Mouse (Mus musculus): ENCODE measurements around the gene Tagln2. TPM values are rescaled to one million over a fixed set of nuclear protein-coding genes. Genes with fewer than 3 reads are reported as not detected.

Tagln2 gene
- polyA plus RNA-seq, 1 experiment from 2014 or later = 49.9 TPM

DNA sequence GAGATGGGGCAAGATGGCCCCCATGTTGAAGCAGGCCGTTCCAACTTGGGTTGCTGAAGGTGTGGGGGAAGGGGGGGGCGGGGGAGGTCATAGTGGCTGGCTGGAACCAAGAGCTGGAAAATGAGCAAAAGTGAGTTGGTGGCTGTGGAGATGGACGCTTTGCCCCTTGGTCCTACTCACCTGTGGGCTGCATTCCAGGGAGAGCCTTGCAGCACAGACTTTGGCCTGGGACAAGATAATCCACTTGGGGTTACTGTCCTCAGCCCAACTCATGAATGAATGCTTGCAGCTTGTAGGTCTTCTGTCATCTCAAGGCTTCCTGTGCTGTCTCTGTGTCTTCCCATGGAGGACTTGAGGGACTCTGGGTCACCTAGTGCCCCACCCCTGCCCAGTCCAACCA is 7.9 kb downstream of the Tagln2 start:
- H3K9ac ChIP-seq (replicated peaks) = no peak overlapping the region
- ATAC-seq = no peak
- H3K27ac ChIP-seq = no peak overlapping the region
- H3K36me3 ChIP-seq = no peaks in the 10 kb centered on the region
- no peaks in the 10 kb centered on the region for H3K9me3 ChIP-seq
- H3K4me1 ChIP-seq (replicated peaks) = peaks cover 32% of the 10 kb centered on the region
- peaks cover 9% of the 10 kb centered on the region for H3K27me3 ChIP-seq
- 92% methylated on average over 3 of the region's 3 CpGs for WGBS
- H3K4me3 ChIP-seq (replicated peaks) = no peak overlapping the region
- H3K4me2 ChIP-seq (replicated peaks) = no peak overlapping the region

DNA sequence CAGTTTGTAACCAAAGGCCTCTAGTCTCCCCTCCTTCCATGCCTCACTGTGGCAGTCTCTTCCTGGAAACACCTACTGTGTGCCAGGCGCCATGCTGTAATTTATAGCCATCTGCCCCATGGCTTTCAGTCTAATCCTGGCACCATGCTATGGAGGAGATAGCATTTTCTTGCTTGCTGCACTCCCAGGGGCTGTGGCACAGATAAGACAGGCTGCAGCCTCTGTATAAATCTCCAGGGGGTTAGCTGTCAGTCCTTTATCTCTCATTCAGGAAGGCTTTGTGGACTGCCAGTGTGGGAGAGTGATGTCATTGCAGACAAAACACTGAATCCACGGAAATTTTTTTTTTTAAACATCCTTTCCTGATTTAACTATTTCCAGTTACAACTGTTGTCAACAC is 8.3 kb downstream of the Tagln2 start:
- no peak overlapping the region for H3K27ac ChIP-seq
- H3K36me3 ChIP-seq = no peaks in the 10 kb centered on the region
- H3K9ac ChIP-seq (replicated peaks) = no peak overlapping the region
- peaks cover 9% of the 10 kb centered on the region for H3K27me3 ChIP-seq
- no peak overlapping the region for H3K4me3 ChIP-seq (replicated peaks)
- no peak for ATAC-seq
- no peaks in the 10 kb centered on the region for H3K9me3 ChIP-seq
- 55% methylated on average over 2 of the region's 2 CpGs for WGBS
- H3K4me2 ChIP-seq (replicated peaks) = no peak overlapping the region
- peaks cover 30% of the 10 kb centered on the region for H3K4me1 ChIP-seq (replicated peaks)

DNA sequence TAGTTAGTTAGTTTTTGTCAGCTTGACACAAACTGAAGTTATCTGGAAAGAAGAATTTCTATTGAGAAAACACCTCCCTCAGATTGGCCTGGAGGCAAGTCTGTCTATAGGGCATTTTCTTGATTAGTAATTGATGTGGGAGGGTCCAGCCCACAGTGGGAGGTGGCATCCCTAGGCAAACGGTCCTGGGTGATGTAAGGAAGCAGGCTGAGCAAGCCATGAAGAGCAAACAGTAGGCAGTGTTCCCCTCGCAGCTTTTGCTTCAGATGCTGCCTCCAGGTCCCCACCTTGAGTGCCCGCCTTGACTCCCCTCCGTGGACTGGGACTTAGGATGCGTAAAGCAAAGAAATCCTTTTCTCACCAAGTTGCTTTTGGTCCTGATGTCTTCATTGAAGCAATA is 9.4 kb downstream of the Tagln2 start:
- H3K36me3 ChIP-seq = no peaks in the 10 kb centered on the region
- H3K9me3 ChIP-seq = no peaks in the 10 kb centered on the region
- H3K27me3 ChIP-seq = peaks cover 7% of the 10 kb centered on the region
- no peak for ATAC-seq
- H3K4me1 ChIP-seq (replicated peaks) = peaks cover 21% of the 10 kb centered on the region
- 86% methylated on average over 5 of the region's 5 CpGs for WGBS
- H3K4me3 ChIP-seq (replicated peaks) = no peak overlapping the region
- H3K27ac ChIP-seq = no peak overlapping the region
- no peak overlapping the region for H3K9ac ChIP-seq (replicated peaks)
- no peak overlapping the region for H3K4me2 ChIP-seq (replicated peaks)

DNA sequence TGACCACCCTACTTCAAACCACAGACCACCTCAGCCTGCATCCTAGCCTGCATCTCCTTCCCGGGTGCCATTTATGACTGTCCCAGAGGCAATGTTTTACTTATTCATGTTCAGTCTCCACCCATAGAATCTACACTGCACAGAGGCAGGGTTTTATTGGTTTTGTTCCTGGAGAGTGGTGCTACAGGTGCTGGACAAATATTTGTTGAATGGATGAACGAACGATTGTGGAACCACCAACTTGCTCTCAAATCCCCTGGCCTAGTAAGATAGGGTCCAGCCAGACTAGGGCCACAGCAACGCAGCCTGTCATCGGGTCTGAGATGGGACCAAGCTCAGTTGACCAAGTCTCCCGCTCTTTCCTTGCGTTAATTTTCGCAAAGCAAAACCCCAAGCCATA is 10.1 kb downstream of the Tagln2 start:
- no peaks in the 10 kb centered on the region for H3K36me3 ChIP-seq
- 45% methylated on average over 8 of the region's 8 CpGs for WGBS
- H3K4me2 ChIP-seq (replicated peaks) = no peak overlapping the region
- H3K27ac ChIP-seq = no peak overlapping the region
- H3K9me3 ChIP-seq = no peaks in the 10 kb centered on the region
- H3K4me3 ChIP-seq (replicated peaks) = no peak overlapping the region
- no peak for ATAC-seq
- H3K27me3 ChIP-seq = peaks cover 4% of the 10 kb centered on the region
- peaks cover 14% of the 10 kb centered on the region for H3K4me1 ChIP-seq (replicated peaks)
- H3K9ac ChIP-seq (replicated peaks) = no peak overlapping the region

DNA sequence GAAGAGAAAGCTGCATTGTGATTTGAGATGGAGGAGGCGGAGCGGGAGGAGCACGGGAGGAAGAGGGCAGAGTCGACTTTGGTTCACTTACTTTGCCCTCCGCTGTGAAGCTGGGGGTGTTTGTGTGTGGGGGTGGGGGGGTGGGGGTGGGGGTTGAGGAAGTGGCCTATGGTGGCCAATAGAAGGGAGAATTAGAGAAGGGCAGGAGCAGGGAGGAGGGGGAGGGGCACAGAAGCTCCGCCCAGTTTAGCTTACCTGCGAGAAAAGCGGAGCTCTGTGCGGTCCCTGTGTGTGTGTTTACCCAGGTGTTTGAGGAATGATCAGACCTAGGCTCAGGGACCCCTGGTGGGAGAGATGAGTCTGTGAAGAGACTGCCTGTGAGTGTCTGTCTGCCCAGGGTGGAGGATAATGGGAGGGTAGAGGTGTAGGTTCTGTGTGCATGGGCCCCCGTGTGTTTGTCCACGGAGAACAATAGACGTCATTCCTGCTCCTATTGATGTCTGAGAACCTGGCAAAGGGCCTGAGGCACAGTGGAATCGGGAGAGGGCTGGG is 10.7 kb downstream of the Tagln2 start:
- H3K36me3 ChIP-seq = no peaks in the 10 kb centered on the region
- H3K27me3 ChIP-seq = no peaks in the 10 kb centered on the region
- ATAC-seq = no peak
- no peak overlapping the region for H3K9ac ChIP-seq (replicated peaks)
- WGBS = 22% methylated on average over 13 of the region's 13 CpGs
- no peak overlapping the region for H3K27ac ChIP-seq
- H3K4me3 ChIP-seq (replicated peaks) = no peak overlapping the region
- H3K9me3 ChIP-seq = no peaks in the 10 kb centered on the region
- H3K4me2 ChIP-seq (replicated peaks) = no peak overlapping the region
- H3K4me1 ChIP-seq (replicated peaks) = peaks cover 14% of the 10 kb centered on the region

DNA sequence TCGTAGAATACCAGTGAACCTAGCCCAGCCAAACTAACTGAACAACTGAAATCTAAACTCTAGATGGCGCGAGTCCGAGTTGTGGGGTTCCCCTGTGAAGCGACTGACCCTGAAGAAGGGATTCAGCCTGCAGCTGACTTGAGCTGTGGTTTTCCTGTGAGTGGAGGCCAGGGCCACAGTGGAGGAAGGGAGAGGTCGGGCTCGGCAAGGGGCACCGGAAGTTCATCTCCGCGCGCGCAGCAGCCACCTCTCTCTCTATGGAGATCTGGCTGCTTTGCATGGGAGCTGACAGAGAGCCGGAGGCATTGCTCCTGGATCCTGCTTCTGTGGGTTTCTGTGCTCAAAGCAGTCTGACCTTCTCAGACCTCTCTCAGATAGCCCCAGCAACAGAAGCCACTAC is 13.1 kb downstream of the Tagln2 start:
- no peaks in the 10 kb centered on the region for H3K27me3 ChIP-seq
- no peak overlapping the region for H3K4me3 ChIP-seq (replicated peaks)
- no peak overlapping the region for H3K27ac ChIP-seq
- H3K36me3 ChIP-seq = no peaks in the 10 kb centered on the region
- H3K9me3 ChIP-seq = 0 out of 2 replicates have a peak, but pooled peaks cover 5% of the 10 kb centered on the region
- no peak overlapping the region for H3K9ac ChIP-seq (replicated peaks)
- H3K4me2 ChIP-seq (replicated peaks) = peak overlapping the region; percentile 30
- peaks cover 14% of the 10 kb centered on the region for H3K4me1 ChIP-seq (replicated peaks)
- no peak for ATAC-seq
- 34% methylated on average over 13 of the region's 13 CpGs for WGBS

DNA sequence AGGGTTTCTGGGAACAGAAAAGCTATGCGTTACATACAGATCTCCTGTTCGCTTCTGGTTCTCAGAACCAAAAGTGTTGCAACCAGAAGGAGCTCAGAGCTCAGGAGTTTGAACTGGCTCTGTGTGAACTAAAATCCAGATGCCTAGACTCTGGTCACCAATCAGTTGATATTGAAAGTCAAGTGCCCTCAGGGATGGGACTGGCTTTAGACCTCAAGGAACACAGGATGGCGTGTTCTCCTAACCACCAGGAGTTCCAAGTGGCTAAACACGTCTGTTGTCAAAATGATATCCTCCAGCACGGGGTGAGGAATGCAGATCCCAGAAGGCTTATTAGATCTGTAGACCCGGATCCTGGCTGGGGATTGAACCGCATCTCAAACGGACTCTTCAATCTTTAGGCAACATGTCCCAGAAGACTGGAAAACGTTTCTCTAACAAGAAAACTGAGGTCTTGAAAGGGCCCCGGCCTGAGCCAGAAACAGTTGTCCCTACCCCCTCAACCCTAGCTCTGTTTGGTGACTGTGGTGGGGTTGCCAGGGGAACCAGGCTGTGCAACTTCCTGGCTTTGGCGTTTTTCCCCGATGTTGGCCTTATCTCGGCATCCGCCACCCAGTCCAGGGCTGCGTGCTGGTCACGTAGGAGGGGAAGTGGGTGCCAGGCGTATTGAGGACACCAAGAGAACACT is 13.8 kb downstream of the Tagln2 start:
- Histone ChIP-seq H3K9ac (replicated peaks) (no peak overlapping the region), H3K4me3 (replicated peaks) (no peak overlapping the region), H3K27ac (no peak overlapping the region), H3K36me3 (no peaks in the 10 kb centered on the region), H3K27me3 (no peaks in the 10 kb centered on the region), H3K4me2 (replicated peaks) (no peak overlapping the region), H3K4me1 (replicated peaks) (peaks cover 8% of the 10 kb centered on the region; the same call in 1 of the 2 replicates), H3K9me3 (0 out of 2 replicates have a peak, but pooled peaks cover 5% of the 10 kb centered on the region)
- ATAC-seq = no peak
- WGBS = 81% methylated on average over 17 of the region's 17 CpGs

DNA sequence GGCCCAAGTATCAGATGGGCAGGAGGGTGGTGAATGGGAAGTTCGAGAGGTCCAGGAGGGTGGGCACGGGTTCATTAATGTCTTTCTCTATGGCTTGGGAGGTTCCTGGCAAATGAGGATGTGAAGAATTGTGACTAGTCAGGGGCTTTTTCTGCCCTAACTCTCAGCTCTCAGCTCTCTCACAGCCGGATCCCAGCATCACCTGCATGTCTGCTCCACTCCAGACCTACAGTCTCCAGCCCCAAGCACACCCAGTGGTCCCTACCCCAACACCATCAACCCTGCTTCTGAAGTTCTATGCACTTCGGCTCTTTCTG is 14.3 kb downstream of the Tagln2 start:
- no peak for ATAC-seq
- 79% methylated on average over 4 of the region's 4 CpGs for WGBS
- Histone ChIP-seq H3K9ac (replicated peaks) (no peak overlapping the region), H3K4me2 (replicated peaks) (no peak overlapping the region), H3K27ac (no peak overlapping the region), H3K4me3 (replicated peaks) (no peak overlapping the region), H3K4me1 (replicated peaks) (peaks cover 7% of the 10 kb centered on the region; the same call in 1 of the 2 replicates), H3K9me3 (0 out of 2 replicates have a peak, but pooled peaks cover 5% of the 10 kb centered on the region), H3K36me3 (no peaks in the 10 kb centered on the region), H3K27me3 (no peaks in the 10 kb centered on the region)

DNA sequence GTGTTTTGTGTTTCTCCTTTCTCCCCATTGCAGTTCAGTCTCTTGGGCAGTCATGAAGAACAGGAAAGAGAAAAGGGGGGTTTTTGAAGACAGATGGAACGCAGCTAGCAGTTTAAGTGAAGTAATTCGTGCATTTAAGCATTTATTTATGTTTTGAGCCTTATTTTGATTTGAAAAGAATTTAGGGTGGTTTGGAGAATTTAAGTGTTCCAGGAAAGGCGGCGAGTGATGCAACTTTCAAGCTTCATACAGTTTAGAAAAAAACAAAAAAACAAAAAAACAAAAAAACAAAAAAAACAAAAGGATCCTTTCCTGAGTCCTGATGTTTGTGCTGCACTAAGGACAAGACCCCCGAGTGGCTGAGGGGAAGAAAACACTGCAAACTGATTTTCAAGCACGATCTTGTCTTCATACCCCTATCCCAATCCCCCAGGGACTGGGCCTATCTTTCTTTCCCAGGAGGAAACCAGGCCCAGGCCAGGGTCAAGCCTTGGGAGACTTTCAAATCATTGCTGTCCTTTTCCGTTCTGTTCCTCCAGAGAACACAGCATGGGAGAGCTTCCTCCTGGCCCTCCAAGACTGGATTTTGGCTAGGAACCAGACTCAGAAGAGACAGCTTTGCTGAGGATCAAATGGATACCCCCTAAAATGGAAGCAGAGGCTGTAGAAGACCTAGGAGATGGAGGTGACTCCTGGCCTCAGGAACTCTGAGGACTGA is 14.9 kb downstream of the Tagln2 start:
- Histone ChIP-seq H3K36me3 (no peaks in the 10 kb centered on the region), H3K9ac (replicated peaks) (no peak overlapping the region), H3K4me2 (replicated peaks) (no peak overlapping the region), H3K4me1 (replicated peaks) (peaks cover 7% of the 10 kb centered on the region; the same call in 1 of the 2 replicates), H3K9me3 (0 out of 2 replicates have a peak, but pooled peaks cover 5% of the 10 kb centered on the region), H3K4me3 (replicated peaks) (no peak overlapping the region), H3K27me3 (no peaks in the 10 kb centered on the region), H3K27ac (no peak overlapping the region)
- 82% methylated on average over 7 of the region's 7 CpGs for WGBS
- ATAC-seq = no peak

DNA sequence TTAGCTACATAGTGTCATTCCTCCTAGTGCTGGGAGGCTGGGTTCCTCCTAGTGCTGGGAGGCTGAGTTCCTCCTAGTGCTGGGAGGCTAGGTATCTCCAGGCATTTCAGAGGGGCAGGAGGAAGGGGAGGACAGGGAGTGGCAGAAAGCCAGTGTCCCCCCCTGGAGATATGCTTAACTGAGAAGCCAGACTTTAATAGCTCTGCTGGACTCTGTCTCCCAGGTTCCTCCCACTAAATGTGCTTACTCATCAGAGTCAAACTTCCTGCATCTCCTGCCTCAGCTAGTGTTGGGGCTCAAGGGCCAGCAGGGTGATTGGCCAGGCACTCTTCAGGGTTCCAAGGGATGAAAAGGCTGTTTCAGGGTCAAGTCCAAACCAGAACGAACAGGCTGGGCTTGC is 15.5 kb downstream of the Tagln2 start:
- 0 out of 2 replicates have a peak, but pooled peaks cover 5% of the 10 kb centered on the region for H3K9me3 ChIP-seq
- no peak overlapping the region for H3K4me2 ChIP-seq (replicated peaks)
- 83% methylated on average over 1 of the region's 1 CpGs for WGBS
- no peak for ATAC-seq
- H3K4me3 ChIP-seq (replicated peaks) = no peak overlapping the region
- H3K27me3 ChIP-seq = no peaks in the 10 kb centered on the region
- H3K9ac ChIP-seq (replicated peaks) = no peak overlapping the region
- H3K4me1 ChIP-seq (replicated peaks) = peaks cover 12% of the 10 kb centered on the region
- H3K27ac ChIP-seq = no peak overlapping the region
- no peaks in the 10 kb centered on the region for H3K36me3 ChIP-seq

DNA sequence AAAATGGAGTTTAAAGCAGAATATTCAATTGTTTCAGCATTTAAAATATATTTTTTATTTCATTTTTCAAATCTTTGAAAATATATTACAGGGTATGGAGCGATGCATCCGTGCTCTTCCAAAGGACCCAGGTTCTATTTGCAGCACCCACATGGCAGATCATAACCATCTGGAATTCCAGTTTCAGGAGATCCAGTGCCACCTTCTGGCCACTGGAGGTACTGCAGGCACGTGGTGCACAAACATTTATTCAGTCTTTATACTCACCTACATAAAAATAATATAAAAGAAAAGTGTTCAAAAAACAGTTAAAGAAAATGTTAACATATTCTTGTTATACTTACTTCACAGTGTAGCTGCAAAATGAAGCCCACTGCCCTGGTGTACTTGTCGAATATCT is 18.2 kb downstream of the Tagln2 start:
- Histone ChIP-seq H3K27ac (no peak overlapping the region), H3K27me3 (no peaks in the 10 kb centered on the region; the same call in 1 of the 2 replicates), H3K36me3 (no peaks in the 10 kb centered on the region), H3K4me2 (replicated peaks) (no peak overlapping the region), H3K9me3 (0 out of 2 replicates have a peak, but pooled peaks cover 5% of the 10 kb centered on the region), H3K4me1 (replicated peaks) (peaks cover 17% of the 10 kb centered on the region), H3K4me3 (replicated peaks) (no peak overlapping the region), H3K9ac (replicated peaks) (no peak overlapping the region)
- WGBS = 77% methylated on average over 4 of the region's 4 CpGs
- ATAC-seq = no peak

DNA sequence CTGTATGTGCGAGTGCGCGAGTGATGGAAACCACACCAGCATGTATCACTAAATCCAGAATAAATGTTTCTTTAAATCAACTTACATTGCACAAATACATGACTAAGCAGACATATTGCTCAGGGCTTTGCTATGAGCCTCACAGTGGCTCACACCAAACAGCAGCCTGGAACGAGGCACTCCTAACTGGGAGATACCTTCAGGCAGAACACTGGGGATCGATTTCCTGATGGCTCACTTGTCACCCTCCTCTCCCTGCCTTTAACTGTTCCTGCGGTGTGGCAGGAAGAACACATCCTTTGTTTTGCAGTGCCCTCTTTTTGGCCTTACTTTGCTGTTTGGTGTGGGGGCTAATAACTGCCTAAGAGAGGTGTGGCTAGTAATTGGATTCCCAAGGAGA is 19.8 kb downstream of the Tagln2 start:
- Histone ChIP-seq H3K9ac (replicated peaks) (no peak overlapping the region), H3K4me1 (replicated peaks) (peaks cover 16% of the 10 kb centered on the region), H3K9me3 (0 out of 2 replicates have a peak, but pooled peaks cover 5% of the 10 kb centered on the region), H3K36me3 (no peaks in the 10 kb centered on the region), H3K4me2 (replicated peaks) (no peak overlapping the region), H3K27me3 (no peaks in the 10 kb centered on the region; the same call in 1 of the 2 replicates), H3K27ac (no peak overlapping the region), H3K4me3 (replicated peaks) (no peak overlapping the region)
- ATAC-seq = no peak
- 76% methylated on average over 6 of the region's 6 CpGs for WGBS

Measured in midbrain, embryonic 13.5 days (tissue).